In the genomic region with DNA sequence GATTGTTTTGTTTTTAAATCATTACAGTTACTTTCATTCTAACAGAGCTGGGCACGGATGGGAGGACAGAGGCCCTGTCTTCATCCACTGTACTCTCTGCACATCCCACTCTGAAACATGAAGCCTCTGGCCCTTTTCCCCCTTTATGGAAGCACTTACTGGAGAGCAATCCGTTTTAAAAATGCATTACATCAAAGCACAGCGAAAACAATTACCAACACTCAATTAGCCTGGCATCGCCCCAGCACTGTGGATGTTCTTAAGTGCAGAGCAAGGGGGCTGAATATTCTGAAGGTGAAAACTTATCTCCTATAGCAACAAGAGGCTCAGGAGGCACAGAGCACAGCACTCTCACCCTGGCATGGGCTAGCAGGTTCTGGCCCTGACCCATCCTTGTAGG, we compare ENCODE assay signal across 21 mouse cellular contexts.
DNase-seq lines count a peak whose midpoint lies in the region; ATAC-seq and TF ChIP-seq lines count a peak whose summit lies in the region.
"Had no signal": no experiment of that assay in that cellular context is flagged by ENCODE, and none has a peak within 500 bp of the region (broad histone marks: within the 10 kb centered on the region; RNA-seq: fewer than 3 reads in every experiment).

No protein-coding gene starts in this region.

- no peaks in the 10 kb centered on the region for H3K4me1 ChIP-seq in hindbrain, embryonic 14.5 days (replicated peaks; ENCODE audit: control insufficient read depth, insufficient read depth, low read length)
- H3K4me1 ChIP-seq in hindbrain, embryonic 11.5 days (replicated peaks; ENCODE audit: control insufficient read depth, insufficient read depth, low read length) = no peaks in the 10 kb centered on the region
- H3K4me1 ChIP-seq in midbrain, postnatal 0 days (ENCODE audit: insufficient read depth, low read length) = no peaks in the 10 kb centered on the region
- no peaks in the 10 kb centered on the region for H3K4me1 ChIP-seq in midbrain, embryonic 13.5 days (replicated peaks)
- H3K4me1 ChIP-seq: intestine, embryonic 15.5 days; liver, embryonic 13.5 days; lung, embryonic 15.5 days; midbrain, embryonic 12.5 days; stomach, embryonic 15.5 days had no signal

- H3K4me2 ChIP-seq in hindbrain, embryonic 14.5 days (replicated peaks) = no peak overlapping the region
- no peak overlapping the region for H3K4me2 ChIP-seq in hindbrain, embryonic 11.5 days (replicated peaks; ENCODE audit: low read depth, low read length)
- no peak overlapping the region for H3K4me2 ChIP-seq in midbrain, postnatal 0 days (ENCODE audit: low read depth, low read length, poor library complexity, severe bottlenecking)
- no peak overlapping the region for H3K4me2 ChIP-seq in midbrain, embryonic 13.5 days (replicated peaks)
- H3K4me2 ChIP-seq: forebrain, embryonic 13.5 days; intestine, embryonic 15.5 days; liver, embryonic 13.5 days; lung, embryonic 15.5 days; midbrain, embryonic 12.5 days; stomach, embryonic 15.5 days had no signal

- WGBS in hindbrain, embryonic 14.5 days = 58% methylated on average over 4 of the region's 4 CpGs
- 69% methylated on average over 4 of the region's 4 CpGs for WGBS in hindbrain, embryonic 11.5 days
- 44% methylated on average over 4 of the region's 4 CpGs for WGBS in midbrain, postnatal 0 days
- WGBS in midbrain, embryonic 13.5 days = 54% methylated on average over 4 of the region's 4 CpGs

- H3K4me3 ChIP-seq in hindbrain, embryonic 14.5 days (replicated peaks; ENCODE audit: low read length) = no peak overlapping the region
- no peak overlapping the region for H3K4me3 ChIP-seq in hindbrain, embryonic 11.5 days (ENCODE audit: low read depth, low read length)
- no peak overlapping the region for H3K4me3 ChIP-seq in left cerebral cortex, adult 2 months
- no peak overlapping the region for H3K4me3 ChIP-seq in midbrain, postnatal 0 days (ENCODE audit: low read depth, low read length)
- H3K4me3 ChIP-seq in midbrain, embryonic 13.5 days (replicated peaks) = no peak overlapping the region
- H3K4me3 ChIP-seq: forebrain, embryonic 13.5 days; heart, embryonic 10.5 days; intestine, embryonic 15.5 days; liver, embryonic 13.5 days; lung, embryonic 15.5 days; midbrain, embryonic 12.5 days; stomach, embryonic 15.5 days had no signal

- no peak overlapping the region for H3K9ac ChIP-seq in hindbrain, embryonic 14.5 days
- no peak overlapping the region for H3K9ac ChIP-seq in hindbrain, embryonic 11.5 days (ENCODE audit: low read depth, low read length)
- no peak overlapping the region for H3K9ac ChIP-seq in midbrain, postnatal 0 days (replicated peaks; ENCODE audit: low read length, poor library complexity, severe bottlenecking)
- no peak overlapping the region for H3K9ac ChIP-seq in midbrain, embryonic 13.5 days (replicated peaks)
- H3K9ac ChIP-seq: forebrain, embryonic 13.5 days; intestine, embryonic 15.5 days; liver, embryonic 13.5 days; lung, embryonic 15.5 days; midbrain, embryonic 12.5 days; stomach, embryonic 15.5 days had no signal

- H3K27ac ChIP-seq in hindbrain, embryonic 14.5 days = no peak overlapping the region
- no peak overlapping the region for H3K27ac ChIP-seq in hindbrain, embryonic 11.5 days (ENCODE audit: low read depth, low read length)
- H3K27ac ChIP-seq in left cerebral cortex, adult 2 months = no peak overlapping the region
- H3K27ac ChIP-seq in midbrain, postnatal 0 days (ENCODE audit: low read depth, low read length) = no peak overlapping the region
- no peak overlapping the region for H3K27ac ChIP-seq in midbrain, embryonic 13.5 days
- H3K27ac ChIP-seq: forebrain, embryonic 13.5 days; heart, embryonic 10.5 days; intestine, embryonic 15.5 days; liver, embryonic 13.5 days; lung, embryonic 15.5 days; midbrain, embryonic 12.5 days; stomach, embryonic 15.5 days had no signal

- H3K36me3 ChIP-seq in hindbrain, embryonic 14.5 days (replicated peaks; ENCODE audit: control insufficient read depth, insufficient read depth) = no peaks in the 10 kb centered on the region
- H3K36me3 ChIP-seq in hindbrain, embryonic 11.5 days (ENCODE audit: control insufficient read depth, insufficient read depth, low read length) = no peaks in the 10 kb centered on the region
- no peaks in the 10 kb centered on the region for H3K36me3 ChIP-seq in midbrain, postnatal 0 days (ENCODE audit: insufficient read depth, low read length)
- H3K36me3 ChIP-seq in midbrain, embryonic 13.5 days = no peaks in the 10 kb centered on the region
- H3K36me3 ChIP-seq: heart, embryonic 10.5 days; intestine, embryonic 15.5 days; liver, embryonic 13.5 days; lung, embryonic 15.5 days; midbrain, embryonic 12.5 days; stomach, embryonic 15.5 days had no signal

- TF ChIP-seq POLR2A in brain, embryonic 14.5 days (IDR thresholded peaks at IDR 0.05; ENCODE audit: borderline replicate concordance, extremely low read depth, insufficient read depth, insufficient read length, poor library complexity, severe bottlenecking) = no peak

- peak; percentile 44 for DNase-seq in hindbrain, embryonic 14.5 days (ENCODE audit: low spot score)
- no peak for DNase-seq in hindbrain, embryonic 11.5 days (ENCODE audit: low spot score)
- DNase-seq in left cerebral cortex, postnatal 4 days = peak; percentile 25
- no peak for DNase-seq in left cerebral cortex, adult 2 months (ENCODE audit: extremely low spot score in 1 of 2, low spot score in 2 of 2)
- peak; percentile 61 for DNase-seq in midbrain, postnatal 0 days (ENCODE audit: low spot score)
- peak; percentile 82 for DNase-seq in brain, embryonic 14.5 days (ENCODE audit: low read depth)
- DNase-seq in gastrocnemius, postnatal 10 days = no peak
- DNase-seq: adrenal gland, adult 2 months; cerebellum, adult 8-10 months; heart, postnatal 4 days; kidney, adult 9 months; kidney, postnatal 25 days; liver, embryonic 13.5 days; thymus, postnatal 25 days had no signal

- intact Hi-C loops in left cerebral cortex, postnatal 4 days (cut with DNase I) = no loop called here
- intact Hi-C loops in left cerebral cortex, adult 2 months (cut with DNase I) = no loop called here

- no peaks in the 10 kb centered on the region for H3K9me3 ChIP-seq in hindbrain, embryonic 14.5 days (ENCODE audit: control insufficient read depth, low read length)
- H3K9me3 ChIP-seq in hindbrain, embryonic 11.5 days (ENCODE audit: control insufficient read depth, low read length) = no peaks in the 10 kb centered on the region
- H3K9me3 ChIP-seq in midbrain, postnatal 0 days (ENCODE audit: low read length) = no peaks in the 10 kb centered on the region
- no peaks in the 10 kb centered on the region for H3K9me3 ChIP-seq in midbrain, embryonic 13.5 days
- H3K9me3 ChIP-seq: forebrain, embryonic 13.5 days; heart, embryonic 10.5 days; intestine, embryonic 15.5 days; liver, embryonic 13.5 days; lung, embryonic 15.5 days; midbrain, embryonic 12.5 days; stomach, embryonic 15.5 days had no signal

- no peak for ATAC-seq in hindbrain, embryonic 14.5 days (ENCODE audit: low FRiP score)
- no peak for ATAC-seq in hindbrain, embryonic 11.5 days (ENCODE audit: low FRiP score)
- ATAC-seq in midbrain, postnatal 0 days (ENCODE audit: low FRiP score) = no peak
- no peak for ATAC-seq in midbrain, embryonic 13.5 days
- ATAC-seq: forebrain, embryonic 13.5 days; intestine, embryonic 15.5 days had no signal

- no peak for TF ChIP-seq CTCF in left cerebral cortex, adult 2 months (IDR thresholded peaks at IDR 0.05)
- no peak for TF ChIP-seq CTCF in midbrain, postnatal 0 days (IDR thresholded peaks at IDR 0.05)
- no peak for TF ChIP-seq CTCF in brain, embryonic 14.5 days (IDR thresholded peaks at IDR 0.05; ENCODE audit: borderline replicate concordance, extremely low read depth, insufficient read depth, insufficient read length)

- H3K27me3 ChIP-seq in hindbrain, embryonic 14.5 days (ENCODE audit: control insufficient read depth, insufficient read depth, low read length) = no peaks in the 10 kb centered on the region
- H3K27me3 ChIP-seq in hindbrain, embryonic 11.5 days (ENCODE audit: control insufficient read depth, insufficient read depth, low read length) = no peaks in the 10 kb centered on the region
- no peaks in the 10 kb centered on the region for H3K27me3 ChIP-seq in midbrain, postnatal 0 days (ENCODE audit: insufficient read depth, low read length)
- H3K27me3 ChIP-seq in midbrain, embryonic 13.5 days = no peaks in the 10 kb centered on the region
- H3K27me3 ChIP-seq: forebrain, embryonic 13.5 days; intestine, embryonic 15.5 days; liver, embryonic 13.5 days; lung, embryonic 15.5 days; midbrain, embryonic 12.5 days; stomach, embryonic 15.5 days had no signal

Comparison
In these comparisons a context has a peak if more than half of its experiments do, and no peak if none do; other contexts are left out.
1. DNase-seq: peak in hindbrain, embryonic 14.5 days (single experiment), left cerebral cortex, postnatal 4 days (single experiment), midbrain, postnatal 0 days (single experiment) and brain, embryonic 14.5 days (single experiment); none in hindbrain, embryonic 11.5 days (single experiment), left cerebral cortex, adult 2 months (0 of 2) and gastrocnemius, postnatal 10 days (single experiment).